Mouse (Mus musculus): ENCODE measurements at regions not wholly inside any gene's neighbourhood (a gene's known extent, or its start where the extent isn't known, plus 50 kb on each side); places are given as distances from the start of the nearest gene placed in this dataset.

- DNase-seq = no peak
These were observed 487.5 kb upstream of the Gm26657 start for GRCm38 (mm10) chr4:56252375-56252774.

GRCm38 (mm10) chr4:56251766-56252165, 488.1 kb upstream of the Gm26657 start:
- no peak for DNase-seq

- no peak for DNase-seq
These were observed 489.3 kb upstream of the Gm26657 start for GRCm38 (mm10) chr4:56250611-56251010.

- no peak for DNase-seq
These were observed 496.0 kb upstream of the Gm26657 start for GRCm38 (mm10) chr4:56243863-56244262.

- no peak for DNase-seq
These were observed 501.1 kb upstream of the Gm26657 start for GRCm38 (mm10) chr4:56238496-56239488.

GRCm38 (mm10) chr4:56231414-56231813, 508.5 kb upstream of the Gm26657 start:
- no peak for DNase-seq

GRCm38 (mm10) chr4:56230451-56230850, 509.4 kb upstream of the Gm26657 start:
- DNase-seq = no peak

- no peak for DNase-seq
These were observed 513.4 kb upstream of the Gm26657 start for GRCm38 (mm10) chr4:56226493-56226892.

- DNase-seq = peak; percentile 4 to 14
These were observed 515.3 kb upstream of the Gm26657 start for GRCm38 (mm10) chr4:56224542-56224941.

- peak; percentile 58 to 69 for DNase-seq
These were observed 517.7 kb upstream of the Gm26657 start for GRCm38 (mm10) chr4:56222023-56222776.

- DNase-seq = peak in 1 of 2 experiments; percentile 4
These were observed 519.3 kb upstream of the Gm26657 start for GRCm38 (mm10) chr4:56220531-56220930.

GRCm38 (mm10) chr4:56209499-56209898, 530.4 kb upstream of the Gm26657 start:
- DNase-seq = no peak

GRCm38 (mm10) chr4:56207726-56208125, 532.1 kb upstream of the Gm26657 start:
- DNase-seq = no peak

- no peak for DNase-seq
These were observed 534.8 kb upstream of the Gm26657 start for GRCm38 (mm10) chr4:56205069-56205468.

- DNase-seq = peak in 1 of 2 experiments; percentile 6
These were observed 546.5 kb upstream of the Gm26657 start for GRCm38 (mm10) chr4:56193365-56193764.

GRCm38 (mm10) chr4:56192516-56192915, 547.4 kb upstream of the Gm26657 start:
- no peak for DNase-seq

- no peak for DNase-seq
These were observed 560.3 kb upstream of the Gm26657 start for GRCm38 (mm10) chr4:56179566-56179965.

GRCm38 (mm10) chr4:56178844-56179481, 560.9 kb upstream of the Gm26657 start:
- peak in 1 of 2 experiments; percentile 25 for DNase-seq

GRCm38 (mm10) chr4:56161257-56161594, 578.6 kb upstream of the Gm26657 start:
- DNase-seq = no peak

- no peak for DNase-seq
These were observed 579.2 kb upstream of the Gm26657 start for GRCm38 (mm10) chr4:56160551-56161256.

- DNase-seq = no peak
These were observed 582.3 kb upstream of the Gm26657 start for GRCm38 (mm10) chr4:56157521-56158065.

- no peak for DNase-seq
These were observed 589.2 kb upstream of the Gm26657 start for GRCm38 (mm10) chr4:56150716-56151115.
